Mouse (Mus musculus) liver, embryonic 14.5 days (tissue): ENCODE measurements around the gene Letmd1.

Source experiments
- CTCF ChIP-seq: IDR thresholded peaks from 2 replicates; pipeline ENCODE4 v1.5.1; 2016; ENCODE audit warnings: antibody characterized with exemption, low read depth, control low read depth
- EP300 ChIP-seq: IDR thresholded peaks from 2 replicates; pipeline ENCODE4 v1.6.1; 2016; ENCODE audit warnings: antibody characterized with exemption, low read depth

- TF ChIP-seq EP300 = no peak
- TF ChIP-seq CTCF = no peak
These were observed 10.1 kb downstream of the Letmd1 start for GRCm38 (mm10) chr15:100478925-100479324.
